Mouse (Mus musculus) cortical plate, adult 2 months (tissue): ENCODE results near the gene Gm13889.

Source experiments
- CTCF ChIP-seq: fragments of 200-500 bp; IDR thresholded peaks from 2 replicates; pipeline ENCODE4 v1.5.1; 2011; ENCODE audit warnings: mild to moderate bottlenecking, control low read depth, low read length; ENCODE audit not compliant: insufficient read depth; ENCODE audit errors: extremely low read depth
- POLR2A ChIP-seq: fragments of 200-500 bp; IDR thresholded peaks from 2 replicates; pipeline ENCODE4 v1.6.1; 2011; ENCODE audit warnings: mild to moderate bottlenecking, low read length, control low read depth; ENCODE audit not compliant: insufficient read depth; ENCODE audit errors: extremely low read depth

DNA sequence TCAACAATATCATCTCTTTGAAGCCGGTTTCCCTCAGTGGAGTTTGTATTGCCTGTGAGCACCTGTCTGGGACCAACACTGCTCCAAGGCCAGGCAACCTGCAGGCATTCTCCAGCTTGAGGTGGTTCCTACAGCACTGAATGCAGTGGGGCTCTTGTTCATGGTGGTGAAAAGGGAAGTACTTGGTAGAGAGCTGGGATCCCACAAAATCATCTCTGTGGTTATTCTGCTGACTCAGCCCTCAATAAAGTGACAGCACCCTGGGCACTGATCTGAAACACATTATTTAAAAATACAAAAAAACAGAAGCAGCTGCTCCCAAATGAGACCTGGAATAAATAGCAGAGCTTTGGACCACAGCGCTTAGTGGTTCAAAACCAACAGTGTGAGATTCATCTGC lies 31.4 kb upstream of the Gm13889 start:
- TF ChIP-seq CTCF: no peak
- no peak for TF ChIP-seq POLR2A
